4 mouse cellular contexts compared by ENCODE assay signal in the genomic region with DNA sequence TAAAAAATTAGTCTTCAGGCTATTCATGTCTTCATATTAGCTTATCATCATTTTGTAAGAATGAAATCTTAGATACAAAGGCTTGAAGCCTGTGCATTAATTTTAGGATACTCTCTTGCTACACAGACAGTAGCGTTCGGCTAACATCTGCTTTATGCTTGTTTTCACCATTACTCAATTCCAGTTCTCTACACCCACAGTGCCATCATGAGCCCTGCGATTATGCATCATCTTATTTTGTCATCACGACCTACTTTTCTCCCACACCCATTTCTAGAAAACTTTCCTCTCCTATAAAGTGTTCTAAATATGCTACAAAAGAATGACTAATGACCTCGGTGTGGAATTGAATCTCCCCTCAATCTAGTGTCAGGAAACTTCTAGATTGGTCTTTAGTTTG.
"Had no signal": no experiment of that assay in that cellular context is flagged by ENCODE, and none has a peak within 500 bp of the region (broad histone marks: within the 10 kb centered on the region; RNA-seq: fewer than 3 reads in every experiment).

No protein-coding gene starts in this region.

- DNase-seq: kidney, postnatal 14 days; lung, adult 18-20 months; thymus, adult 2 months; thymus, postnatal 25 days had no signal
